Mouse (Mus musculus) kidney, adult 10 weeks (tissue): Measurements from ENCODE around the gene Uprt. TPM values are rescaled to one million over a fixed set of nuclear protein-coding genes. Genes with fewer than 3 reads are reported as not detected.

ENCODE experiments used
- polyA plus RNA-seq: library from polyadenylated mRNA; stranded (reverse); fragments of 350-450 nt; fragmentation: Illumina TruSeq; extraction: RNeasy Lipid Tissue Mini Kit (QIAGEN cat#74804); gene quantifications from one replicate; pipeline ENCODE4 v1.2.3, GENCODE M21; 2014; ENCODE audit warnings: low read depth, low replicate concordance

The Uprt gene
- polyA plus RNA-seq, result 18.2 TPM

GRCm38 (mm10) chrX:104482572-104483443, at the start of gene Uprt:
Gene Uprt (plus strand): TSS chrX:104482818.

Other genes starting within 250 kb of the Uprt start
- 97.8 TPM for gene Abcb7, start 69.0 kb upstream of the Uprt start, polyA plus RNA-seq
- 3.4 TPM for gene Zdhhc15, start 188.2 kb downstream of the Uprt start, polyA plus RNA-seq